Mouse (Mus musculus) hindbrain, embryonic 12.5 days (tissue): ENCODE measurements at regions not wholly inside any gene's neighbourhood (a gene's known extent, or its start where the extent isn't known, plus 50 kb on each side); places are given as distances from the start of the nearest gene placed in this dataset.

Experiments
- ATAC-seq: fragments of 200-750 bp; cut with Nextera tagmentation; 2 replicates; pipeline ENCODE4 v1.8.0; 2017; ENCODE audit warnings: moderate TSS enrichment; ENCODE audit not compliant: low FRiP score
- H3K27ac ChIP-seq: fragments of 300-500 bp; sonication (generic); 2 replicates; pipeline ENCODE4 v1.5.1; 2016; ENCODE audit warnings: mild to moderate bottlenecking
- H3K27me3 ChIP-seq: fragments of 300-500 bp; sonication (generic); 2 replicates; pipeline ENCODE4 v1.6.1; 2016; ENCODE audit warnings: mild to moderate bottlenecking
- H3K36me3 ChIP-seq: fragments of 300-500 bp; sonication (generic); 2 replicates; pipeline ENCODE4 v1.6.1; 2016; ENCODE audit warnings: mild to moderate bottlenecking
- H3K4me1 ChIP-seq: fragments of 300-500 bp; sonication (generic); 2 replicates; pipeline ENCODE4 v1.6.1; 2016
- H3K4me2 ChIP-seq: fragments of 300-500 bp; sonication (generic); replicated peaks from 2 replicates; pipeline ENCODE4 v1.6.1; 2016; ENCODE audit warnings: mild to moderate bottlenecking
- H3K4me3 ChIP-seq: fragments of 300-500 bp; sonication (generic); 2 replicates; pipeline ENCODE4 v1.5.1; 2016; ENCODE audit warnings: mild to moderate bottlenecking
- H3K9ac ChIP-seq: fragments of 300-500 bp; sonication (generic); 2 replicates; pipeline ENCODE4 v1.6.1; 2016; ENCODE audit warnings: mild to moderate bottlenecking, moderate library complexity
- H3K9me3 ChIP-seq: fragments of 300-500 bp; sonication (generic); replicated peaks from 2 replicates; pipeline ENCODE4 v1.6.1; 2016; ENCODE audit warnings: mild to moderate bottlenecking
- WGBS: fragments of 180-500 bp; shearing (Covaris S2); methylation state at CpG from one replicate; pipeline ENCODE4 v1.1.7; 2016; 5-methylcytosine and 5-hydroxymethylcytosine counted together

GRCm38 (mm10) chr6:41225382-41225781, 76.7 kb upstream of the Try4 start:
- Histone ChIP-seq H3K4me2 (no peak overlapping the region), H3K4me1 (no peaks in the 10 kb centered on the region), H3K4me3 (no peak overlapping the region), H3K9me3 (no peaks in the 10 kb centered on the region), H3K27ac (no peak overlapping the region), H3K9ac (no peak overlapping the region), H3K27me3 (no peaks in the 10 kb centered on the region), H3K36me3 (no peaks in the 10 kb centered on the region)
- WGBS = 57% methylated on average over 1 of the region's 1 CpGs
- ATAC-seq = no peak

DNA sequence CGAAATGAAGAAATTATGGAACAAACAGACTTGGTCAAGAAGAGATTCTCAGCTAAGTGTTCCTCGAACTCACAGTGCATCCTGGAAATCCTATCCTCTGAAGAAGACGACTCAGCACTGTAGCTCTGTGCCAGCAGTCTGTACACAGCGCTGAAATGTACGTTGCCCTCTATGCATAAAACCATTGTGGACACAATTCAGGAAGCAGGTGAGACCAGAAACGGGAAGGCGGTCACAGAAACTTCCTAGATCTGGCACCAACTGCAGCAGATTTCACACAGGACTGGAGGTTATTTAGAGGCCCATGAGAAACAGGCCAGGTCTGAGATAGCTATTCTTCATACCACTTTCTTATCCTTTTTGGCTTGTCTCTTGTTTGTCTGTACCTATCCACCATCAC, 83.7 kb upstream of the Try4 start:
- Histone ChIP-seq H3K4me1 (no peaks in the 10 kb centered on the region), H3K36me3 (no peaks in the 10 kb centered on the region), H3K4me3 (no peak overlapping the region), H3K9me3 (no peaks in the 10 kb centered on the region; the same call in 1 of the 2 replicates), H3K9ac (no peak overlapping the region), H3K4me2 (no peak overlapping the region), H3K27ac (no peak overlapping the region), H3K27me3 (no peaks in the 10 kb centered on the region)
- 85% methylated on average over 7 of the region's 7 CpGs for WGBS
- no peak for ATAC-seq

DNA sequence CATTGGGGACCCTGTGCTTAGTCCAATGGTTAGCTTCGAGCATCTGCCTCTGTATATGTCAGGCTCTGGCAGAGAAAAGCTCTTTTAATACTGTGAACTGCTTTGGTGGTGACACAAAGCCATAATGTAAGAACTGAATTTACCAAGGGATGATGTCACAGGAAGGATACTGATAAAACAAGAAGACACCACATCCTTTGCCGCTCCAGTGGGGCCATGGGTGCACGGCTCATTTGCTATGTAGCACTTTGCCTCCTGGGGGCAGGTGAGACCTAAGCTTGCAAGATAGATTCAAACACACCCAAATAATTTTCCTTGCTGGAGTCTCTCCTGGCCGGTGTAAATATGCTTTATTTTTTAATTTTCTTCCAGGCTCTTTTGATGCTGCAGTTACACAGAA, 86.2 kb upstream of the Try4 start:
- Histone ChIP-seq H3K27ac (no peak overlapping the region), H3K4me1 (no peaks in the 10 kb centered on the region), H3K36me3 (no peaks in the 10 kb centered on the region), H3K4me2 (no peak overlapping the region), H3K27me3 (no peaks in the 10 kb centered on the region), H3K9me3 (no peaks in the 10 kb centered on the region; the same call in 1 of the 2 replicates), H3K4me3 (no peak overlapping the region), H3K9ac (no peak overlapping the region)
- ATAC-seq = no peak
- 86% methylated on average over 4 of the region's 4 CpGs for WGBS

DNA sequence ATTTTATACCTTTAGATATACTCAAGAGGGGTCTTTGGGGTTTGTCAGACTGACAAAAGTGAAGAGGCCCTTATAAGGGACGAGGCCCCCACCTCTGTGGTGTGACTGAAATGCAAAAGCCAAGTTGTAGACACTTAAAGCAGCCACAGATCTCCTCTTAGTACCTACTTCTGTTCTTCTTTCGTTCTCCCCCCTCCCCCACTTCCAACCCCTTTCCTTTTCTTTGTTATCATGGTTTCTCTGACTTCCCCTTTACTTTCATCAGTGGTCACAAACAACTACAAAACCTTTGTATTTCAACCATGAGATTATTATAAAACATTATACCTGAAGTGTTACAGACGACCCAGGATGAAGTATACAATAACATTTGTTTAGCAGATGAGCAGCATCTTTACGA, 96.2 kb upstream of the Try4 start:
- Histone ChIP-seq H3K27me3 (no peaks in the 10 kb centered on the region), H3K4me3 (no peak overlapping the region), H3K27ac (no peak overlapping the region), H3K4me1 (no peaks in the 10 kb centered on the region), H3K36me3 (no peaks in the 10 kb centered on the region), H3K4me2 (no peak overlapping the region), H3K9me3 (no peaks in the 10 kb centered on the region), H3K9ac (no peak overlapping the region)
- no peak for ATAC-seq
- WGBS = 74% methylated on average over 4 of the region's 4 CpGs

DNA sequence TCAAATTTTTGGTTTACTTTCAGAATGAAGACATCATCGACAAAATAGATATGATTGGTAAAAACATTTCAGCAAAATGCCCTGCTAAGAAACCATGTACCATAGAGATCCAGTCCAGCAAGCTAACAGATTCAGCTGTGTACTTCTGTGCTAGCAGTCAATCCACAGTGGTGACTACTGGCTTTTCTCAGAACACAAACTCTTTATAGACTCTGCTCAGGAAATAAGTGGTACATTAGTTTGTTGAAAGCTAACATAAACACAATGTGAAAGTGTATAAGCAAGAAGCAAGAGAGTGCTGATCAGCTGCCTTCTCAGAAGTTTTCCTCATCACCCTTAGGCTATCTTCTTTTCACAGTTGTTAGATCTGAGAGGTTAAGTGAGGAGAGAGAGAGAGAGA, 99.2 kb upstream of the Try4 start:
- H3K27me3 ChIP-seq = no peaks in the 10 kb centered on the region
- H3K27ac ChIP-seq = no peak overlapping the region
- no peak overlapping the region for H3K9ac ChIP-seq
- 96% methylated on average over 1 of the region's 1 CpGs for WGBS
- H3K36me3 ChIP-seq = no peaks in the 10 kb centered on the region
- H3K9me3 ChIP-seq = no peaks in the 10 kb centered on the region
- no peaks in the 10 kb centered on the region for H3K4me1 ChIP-seq
- H3K4me2 ChIP-seq = no peak overlapping the region
- H3K4me3 ChIP-seq = no peak overlapping the region
- ATAC-seq = no peak

GRCm38 (mm10) chr6:41202302-41202701, 99.8 kb upstream of the Try4 start:
- H3K9ac ChIP-seq = no peak overlapping the region
- no peaks in the 10 kb centered on the region for H3K27me3 ChIP-seq
- no peak for ATAC-seq
- H3K9me3 ChIP-seq = no peaks in the 10 kb centered on the region
- H3K4me1 ChIP-seq = no peaks in the 10 kb centered on the region
- no peak overlapping the region for H3K4me3 ChIP-seq
- 83% methylated on average over 2 of the region's 2 CpGs for WGBS
- no peak overlapping the region for H3K4me2 ChIP-seq
- no peaks in the 10 kb centered on the region for H3K36me3 ChIP-seq
- no peak overlapping the region for H3K27ac ChIP-seq

GRCm38 (mm10) chr6:41194464-41194863, 107.6 kb upstream of the Try4 start:
- ATAC-seq = no peak
- H3K36me3 ChIP-seq = no peaks in the 10 kb centered on the region
- no peak overlapping the region for H3K4me3 ChIP-seq
- 38% methylated on average over 1 of the region's 1 CpGs for WGBS
- H3K4me1 ChIP-seq = no peaks in the 10 kb centered on the region
- H3K27ac ChIP-seq = no peak overlapping the region
- no peaks in the 10 kb centered on the region for H3K27me3 ChIP-seq
- no peak overlapping the region for H3K4me2 ChIP-seq
- no peaks in the 10 kb centered on the region for H3K9me3 ChIP-seq
- no peak overlapping the region for H3K9ac ChIP-seq

DNA sequence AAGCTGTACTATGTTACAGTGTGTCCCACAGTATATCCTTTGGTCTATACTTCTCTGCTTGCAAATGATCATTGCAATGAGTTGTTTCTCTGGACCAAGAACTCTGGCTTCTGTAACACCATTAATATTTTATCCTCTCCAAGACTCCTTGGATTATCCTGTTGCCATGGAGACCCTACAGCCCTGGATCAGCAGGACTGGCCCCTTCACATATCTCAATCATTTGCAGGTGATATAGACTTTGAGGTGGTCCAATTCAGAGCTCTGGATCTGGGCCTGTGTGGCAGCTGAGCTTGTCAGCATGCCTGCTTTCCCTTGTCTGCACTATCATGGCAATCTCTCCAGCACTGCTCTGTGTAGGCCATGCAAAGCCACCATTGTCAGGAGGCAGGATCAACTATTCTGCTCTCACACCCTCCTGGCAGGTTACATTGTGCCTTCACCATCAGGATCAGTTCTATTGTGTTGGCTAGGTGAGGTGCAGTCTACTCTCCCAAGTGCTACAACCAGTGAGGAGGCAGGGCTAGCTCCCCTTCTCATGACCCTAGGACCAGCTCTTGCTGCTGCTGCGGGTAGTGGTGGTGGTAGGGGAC, 110.2 kb upstream of the Try4 start:
- Histone ChIP-seq H3K4me2 (no peak overlapping the region), H3K9ac (no peak overlapping the region), H3K9me3 (no peaks in the 10 kb centered on the region), H3K27me3 (no peaks in the 10 kb centered on the region), H3K36me3 (no peaks in the 10 kb centered on the region), H3K4me1 (no peaks in the 10 kb centered on the region), H3K4me3 (no peak overlapping the region), H3K27ac (no peak overlapping the region)
- ATAC-seq = 0 out of 2 replicates have a peak, but pooled peaks have one; percentile 26
- WGBS = 79% methylated on average over 1 of the region's 1 CpGs

DNA sequence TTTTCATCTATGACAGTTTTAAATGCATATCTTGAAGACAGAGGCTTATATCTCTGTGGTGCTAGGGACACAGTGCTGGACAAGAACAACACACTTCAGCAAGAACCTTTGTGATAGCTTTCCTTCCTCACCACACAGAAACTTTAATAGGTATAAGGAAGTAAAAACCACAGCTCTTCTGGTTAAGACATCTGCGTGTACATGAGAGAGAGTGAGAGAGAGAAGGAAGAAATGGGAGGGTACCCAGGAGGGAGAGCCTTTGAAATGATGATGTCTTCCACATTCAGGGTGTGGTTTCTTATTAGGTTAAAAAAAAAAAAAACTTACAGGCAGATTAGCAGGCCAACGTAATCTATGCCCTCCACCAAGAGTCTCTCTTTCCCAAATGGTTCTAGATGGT, 113.2 kb upstream of the Try4 start:
- no peak overlapping the region for H3K9ac ChIP-seq
- no peaks in the 10 kb centered on the region for H3K27me3 ChIP-seq
- no peak for ATAC-seq
- no peak overlapping the region for H3K4me3 ChIP-seq
- H3K4me2 ChIP-seq = no peak overlapping the region
- H3K27ac ChIP-seq = no peak overlapping the region
- H3K4me1 ChIP-seq = no peaks in the 10 kb centered on the region
- no peaks in the 10 kb centered on the region for H3K36me3 ChIP-seq
- WGBS = 72% methylated on average over 2 of the region's 2 CpGs
- no peaks in the 10 kb centered on the region for H3K9me3 ChIP-seq

- Histone ChIP-seq H3K4me1 (no peaks in the 10 kb centered on the region), H3K27ac (no peak overlapping the region), H3K36me3 (no peaks in the 10 kb centered on the region), H3K9me3 (no peaks in the 10 kb centered on the region), H3K4me3 (no peak overlapping the region), H3K27me3 (no peaks in the 10 kb centered on the region), H3K4me2 (no peak overlapping the region), H3K9ac (no peak overlapping the region)
- ATAC-seq = no peak
- 81% methylated on average over 1 of the region's 1 CpGs for WGBS
Measured at GRCm38 (mm10) chr6:41187966-41188365, 114.1 kb upstream of the Try4 start.

DNA sequence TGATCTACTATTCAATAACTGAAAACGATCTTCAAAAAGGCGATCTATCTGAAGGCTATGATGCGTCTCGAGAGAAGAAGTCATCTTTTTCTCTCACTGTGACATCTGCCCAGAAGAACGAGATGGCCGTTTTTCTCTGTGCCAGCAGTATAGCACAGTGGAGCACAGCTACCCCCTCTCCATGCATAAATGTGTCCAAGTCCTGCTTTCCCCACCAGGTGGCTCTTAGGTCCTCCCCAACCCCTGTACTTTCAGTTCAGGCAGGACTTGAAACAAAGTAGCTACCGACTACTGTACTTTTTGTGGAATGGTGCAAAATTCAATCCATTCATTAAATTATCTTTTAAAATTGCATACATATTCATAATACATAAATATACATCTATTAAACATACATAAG, 123.2 kb upstream of the Try4 start:
- Histone ChIP-seq H3K4me2 (no peak overlapping the region), H3K36me3 (no peaks in the 10 kb centered on the region), H3K4me1 (no peaks in the 10 kb centered on the region), H3K4me3 (no peak overlapping the region), H3K9me3 (no peaks in the 10 kb centered on the region), H3K9ac (no peak overlapping the region), H3K27me3 (no peaks in the 10 kb centered on the region), H3K27ac (no peak overlapping the region)
- ATAC-seq = no peak
- WGBS = 87% methylated on average over 7 of the region's 7 CpGs

GRCm38 (mm10) chr6:41178019-41178418, 124.0 kb upstream of the Try4 start:
- H3K4me1 ChIP-seq = no peaks in the 10 kb centered on the region
- H3K27me3 ChIP-seq = no peaks in the 10 kb centered on the region
- no peak overlapping the region for H3K4me3 ChIP-seq
- no peaks in the 10 kb centered on the region for H3K9me3 ChIP-seq
- H3K36me3 ChIP-seq = no peaks in the 10 kb centered on the region
- H3K27ac ChIP-seq = no peak overlapping the region
- 89% methylated on average over 2 of the region's 2 CpGs for WGBS
- ATAC-seq = no peak
- H3K9ac ChIP-seq = no peak overlapping the region
- no peak overlapping the region for H3K4me2 ChIP-seq

DNA sequence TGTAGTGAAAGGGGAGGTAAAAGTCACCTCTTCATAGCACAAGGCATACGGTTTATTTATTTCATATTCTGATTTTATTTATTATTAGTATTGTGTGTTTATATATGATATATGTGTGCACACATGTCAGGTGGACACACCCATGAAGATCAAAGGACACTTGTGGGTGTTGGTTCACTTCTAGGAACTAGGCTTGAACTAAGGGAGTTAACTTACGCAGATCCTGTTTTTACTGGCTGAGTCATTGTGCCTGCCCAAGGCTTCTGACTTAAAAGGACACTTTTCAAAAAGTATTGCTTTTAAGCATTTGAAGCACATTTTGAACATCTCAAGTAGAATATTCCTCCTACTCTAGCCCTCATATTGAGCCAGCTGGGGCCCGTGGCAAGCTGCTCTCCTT, 124.9 kb upstream of the Try4 start:
- H3K27ac ChIP-seq = no peak overlapping the region
- 91% methylated on average over 3 of the region's 3 CpGs for WGBS
- no peaks in the 10 kb centered on the region for H3K36me3 ChIP-seq
- no peaks in the 10 kb centered on the region for H3K27me3 ChIP-seq
- H3K9ac ChIP-seq = no peak overlapping the region
- H3K4me2 ChIP-seq = no peak overlapping the region
- H3K4me1 ChIP-seq = no peaks in the 10 kb centered on the region
- ATAC-seq = no peak
- H3K9me3 ChIP-seq = no peaks in the 10 kb centered on the region
- H3K4me3 ChIP-seq = no peak overlapping the region
